Mouse (Mus musculus) embryonic facial prominence, embryonic 10.5 days (tissue): ENCODE measurements around the gene Omt2b. TPM values are rescaled to one million over a fixed set of nuclear protein-coding genes. Genes with fewer than 3 reads are reported as not detected.
"Not testable (repeated sequence)": the region's sequence is repeated elsewhere in the genome, so short reads cannot be mapped to it uniquely, and the experiment has no call there.

Source experiments
- DNase-seq: peaks from one replicate; pipeline ENCODE4 v3.0.0-alpha.2; 2017; ENCODE audit warnings: low spot score
- H3K27ac ChIP-seq: fragments of 300-500 bp; sonication (generic); replicated peaks from 2 replicates; pipeline ENCODE4 v1.5.1; 2016; ENCODE audit warnings: mild to moderate bottlenecking
- H3K27me3 ChIP-seq: fragments of 300-500 bp; sonication (generic); replicated peaks from 2 replicates; pipeline ENCODE4 v1.6.1; 2016; ENCODE audit warnings: low read depth, mild to moderate bottlenecking; ENCODE audit not compliant: poor library complexity, severe bottlenecking
- H3K36me3 ChIP-seq: fragments of 300-500 bp; sonication (generic); replicated peaks from 2 replicates; pipeline ENCODE4 v1.6.1; 2016; ENCODE audit warnings: mild to moderate bottlenecking, moderate library complexity
- H3K4me1 ChIP-seq: fragments of 300-500 bp; sonication (generic); 2 replicates; pipeline ENCODE4 v1.6.1; 2016
- H3K4me3 ChIP-seq: fragments of 300-500 bp; sonication (generic); 2 replicates; pipeline ENCODE4 v1.5.1; 2016; ENCODE audit warnings: mild to moderate bottlenecking, moderate library complexity
- H3K9me3 ChIP-seq: fragments of 300-500 bp; sonication (generic); 2 replicates; pipeline ENCODE4 v1.6.1; 2016; ENCODE audit warnings: mild to moderate bottlenecking
- WGBS: fragments of 180-500 bp; shearing (Covaris S2); methylation state at CpG from one replicate; pipeline ENCODE4 v1.1.7; 2016; 5-methylcytosine and 5-hydroxymethylcytosine counted together
- polyA plus RNA-seq: library from polyadenylated mRNA; unstranded; fragments of >200 nt; fragmentation: Nextera tagmentation; extraction: Ambion mirVana; gene quantifications from 2 replicates; pipeline ENCODE4 v1.2.1, GENCODE M21; 2016

Gene Omt2b
- polyA plus RNA-seq, 1 experiment from 2014 or later = not detected

GRCm38 (mm10) chr9:78358053-78358452 lies 30.7 kb downstream of the Omt2b start:
- DNase-seq = peak; percentile 74
- no peaks in the 10 kb centered on the region for H3K9me3 ChIP-seq
- H3K27me3 ChIP-seq = no peaks in the 10 kb centered on the region
- no peak overlapping the region for H3K27ac ChIP-seq
- H3K4me3 ChIP-seq = no peak overlapping the region
- H3K36me3 ChIP-seq = no peaks in the 10 kb centered on the region
- WGBS = 14% methylated on average over 9 of the region's 9 CpGs
- H3K4me1 ChIP-seq = no peaks in the 10 kb centered on the region

- Histone ChIP-seq H3K4me3 (no peak overlapping the region), H3K27me3 (no peaks in the 10 kb centered on the region), H3K27ac (no peak overlapping the region), H3K36me3 (no peaks in the 10 kb centered on the region), H3K4me1 (no peaks in the 10 kb centered on the region), H3K9me3 (no peaks in the 10 kb centered on the region)
- WGBS = 81% methylated on average over 6 of the region's 6 CpGs
- DNase-seq = no peak
These were observed 32.5 kb downstream of the Omt2b start for GRCm38 (mm10) chr9:78359750-78360483.

- no peak overlapping the region for H3K4me3 ChIP-seq
- no peaks in the 10 kb centered on the region for H3K36me3 ChIP-seq
- no peaks in the 10 kb centered on the region for H3K9me3 ChIP-seq
- 47% methylated on average over 2 of the region's 2 CpGs for WGBS
- no peaks in the 10 kb centered on the region for H3K4me1 ChIP-seq
- no peaks in the 10 kb centered on the region for H3K27me3 ChIP-seq
- no peak for DNase-seq
- H3K27ac ChIP-seq = no peak overlapping the region
These were observed 33.1 kb downstream of the Omt2b start for GRCm38 (mm10) chr9:78360484-78360872.

GRCm38 (mm10) chr9:78363374-78363773 lies 36.0 kb downstream of the Omt2b start:
- H3K36me3 ChIP-seq = no peaks in the 10 kb centered on the region
- no peak overlapping the region for H3K27ac ChIP-seq
- no peaks in the 10 kb centered on the region for H3K9me3 ChIP-seq
- H3K27me3 ChIP-seq = no peaks in the 10 kb centered on the region
- DNase-seq = no peak
- H3K4me1 ChIP-seq = no peaks in the 10 kb centered on the region
- no peak overlapping the region for H3K4me3 ChIP-seq
- WGBS = 76% methylated on average over 6 of the region's 6 CpGs

GRCm38 (mm10) chr9:78364701-78365100 lies 37.3 kb downstream of the Omt2b start:
- Histone ChIP-seq H3K27me3 (no peaks in the 10 kb centered on the region), H3K27ac (no peak overlapping the region), H3K4me3 (no peak overlapping the region), H3K9me3 (no peaks in the 10 kb centered on the region), H3K4me1 (no peaks in the 10 kb centered on the region), H3K36me3 (no peaks in the 10 kb centered on the region)
- WGBS = 90% methylated on average over 6 of the region's 6 CpGs
- no peak for DNase-seq

- Histone ChIP-seq H3K9me3 (no peaks in the 10 kb centered on the region), H3K36me3 (no peaks in the 10 kb centered on the region), H3K4me1 (no peaks in the 10 kb centered on the region), H3K27ac (no peak overlapping the region), H3K4me3 (no peak overlapping the region), H3K27me3 (no peaks in the 10 kb centered on the region)
- WGBS = 76% methylated on average over 13 of the region's 13 CpGs
- no peak for DNase-seq
These were observed 38.6 kb downstream of the Omt2b start for GRCm38 (mm10) chr9:78365850-78366544.

- H3K27ac ChIP-seq, DNase-seq, H3K4me3 ChIP-seq, H3K36me3 ChIP-seq, H3K27me3 ChIP-seq, H3K9me3 ChIP-seq, H3K4me1 ChIP-seq: not testable (repeated sequence)
- WGBS = 90% methylated on average over 16 of the region's 16 CpGs
These were observed 40.6 kb downstream of the Omt2b start, which contains the start of gene Dppa5a for GRCm38 (mm10) chr9:78367959-78368358. Gene Dppa5a, minus strand, starts transcription at chr9:78368177.

GRCm38 (mm10) chr9:78368671-78369293 lies 41.4 kb downstream of the Omt2b start:
- H3K27ac ChIP-seq = no peak overlapping the region
- H3K4me1 ChIP-seq = no peaks in the 10 kb centered on the region
- H3K36me3 ChIP-seq = no peaks in the 10 kb centered on the region
- no peaks in the 10 kb centered on the region for H3K27me3 ChIP-seq
- 68% methylated on average over 3 of the region's 3 CpGs for WGBS
- H3K9me3 ChIP-seq = no peaks in the 10 kb centered on the region
- DNase-seq = no peak
- H3K4me3 ChIP-seq = no peak overlapping the region

- H3K27me3 ChIP-seq = no peaks in the 10 kb centered on the region
- no peak for DNase-seq
- WGBS = 87% methylated on average over 2 of the region's 2 CpGs
- no peaks in the 10 kb centered on the region for H3K9me3 ChIP-seq
- H3K36me3 ChIP-seq = no peaks in the 10 kb centered on the region
- H3K4me1 ChIP-seq = no peaks in the 10 kb centered on the region
- H3K27ac ChIP-seq = no peak overlapping the region
- H3K4me3 ChIP-seq = no peak overlapping the region
These were observed 42.0 kb downstream of the Omt2b start for GRCm38 (mm10) chr9:78369349-78369748.

GRCm38 (mm10) chr9:78369786-78370185 lies 42.4 kb downstream of the Omt2b start:
- no peak overlapping the region for H3K4me3 ChIP-seq
- H3K4me1 ChIP-seq = no peaks in the 10 kb centered on the region
- 89% methylated on average over 7 of the region's 7 CpGs for WGBS
- H3K27me3 ChIP-seq = no peaks in the 10 kb centered on the region
- no peaks in the 10 kb centered on the region for H3K36me3 ChIP-seq
- no peak for DNase-seq
- H3K27ac ChIP-seq = no peak overlapping the region
- H3K9me3 ChIP-seq = no peaks in the 10 kb centered on the region

- 93% methylated on average over 3 of the region's 3 CpGs for WGBS
- H3K36me3 ChIP-seq = no peaks in the 10 kb centered on the region
- no peaks in the 10 kb centered on the region for H3K9me3 ChIP-seq
- no peak overlapping the region for H3K27ac ChIP-seq
- no peaks in the 10 kb centered on the region for H3K4me1 ChIP-seq
- no peaks in the 10 kb centered on the region for H3K27me3 ChIP-seq
- no peak for DNase-seq
- no peak overlapping the region for H3K4me3 ChIP-seq
These were observed 44.1 kb downstream of the Omt2b start for GRCm38 (mm10) chr9:78371441-78371840.

GRCm38 (mm10) chr9:78372827-78373504 lies 45.6 kb downstream of the Omt2b start:
- WGBS = 85% methylated on average over 10 of the region's 10 CpGs
- Histone ChIP-seq H3K4me1 (peaks cover 5% of the 10 kb centered on the region), H3K27ac (no peak overlapping the region), H3K4me3 (no peak overlapping the region), H3K36me3 (no peaks in the 10 kb centered on the region), H3K9me3 (no peaks in the 10 kb centered on the region), H3K27me3 (peaks cover 13% of the 10 kb centered on the region)
- no peak for DNase-seq
